Mouse (Mus musculus) embryonic fibroblast, embryonic 13.5 days (primary cell): ENCODE measurements around the gene Lrrc1.

Experiments
- CTCF ChIP-seq: IDR thresholded peaks from 2 replicates; pipeline ENCODE4 v1.5.1; 2011; ENCODE audit warnings: mild to moderate bottlenecking, control low read depth, low read length, moderate library complexity, borderline replicate concordance; ENCODE audit not compliant: insufficient read depth
- POLR2A ChIP-seq: IDR thresholded peaks from 2 replicates; pipeline ENCODE4 v1.6.1; 2011; ENCODE audit warnings: low read depth, mild to moderate bottlenecking, control low read depth, low read length, moderate library complexity

DNA sequence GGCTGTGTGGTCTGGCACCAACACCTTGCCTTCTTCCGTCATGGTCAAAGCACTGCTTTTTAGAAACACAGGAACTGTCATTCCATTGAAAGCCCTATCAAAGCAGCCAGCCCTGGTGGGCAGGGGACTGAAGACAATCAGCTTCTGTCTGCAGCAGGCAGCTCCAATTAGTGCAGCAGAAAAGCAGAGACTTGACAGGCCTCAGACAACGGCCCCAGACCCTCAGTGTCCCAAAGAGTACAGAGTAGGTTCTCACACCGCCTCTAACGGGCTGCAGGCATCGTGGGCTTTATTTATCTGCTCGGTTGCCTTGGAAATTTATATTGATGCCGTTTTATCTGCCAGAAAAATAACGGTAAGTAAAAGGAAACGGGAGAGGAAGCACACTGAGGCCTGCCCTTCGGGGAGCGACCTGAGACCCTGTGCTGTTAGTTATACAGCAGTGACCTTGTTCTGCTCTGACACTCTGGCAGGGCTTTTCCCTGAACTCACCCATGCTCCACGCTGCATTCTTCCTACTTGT is 48.1 kb downstream of the Lrrc1 start:
- TF ChIP-seq CTCF: no peak
- TF ChIP-seq POLR2A: no peak
